Mouse (Mus musculus) midbrain, embryonic 13.5 days (tissue): ENCODE data around the gene Tnpo1. TPM values are rescaled to one million over a fixed set of nuclear protein-coding genes. Genes with fewer than 3 reads are reported as not detected.

Experiments used
- ATAC-seq: fragments of 200-750 bp; cut with Nextera tagmentation; 2 replicates; pipeline ENCODE4 v1.8.0; 2017; ENCODE audit warnings: mild to moderate bottlenecking, moderate TSS enrichment, moderate library complexity
- H3K27ac ChIP-seq: fragments of 300-500 bp; sonication (generic); 2 replicates; pipeline ENCODE4 v1.5.1; 2015; ENCODE audit warnings: inconsistent platforms, mild to moderate bottlenecking, moderate library complexity
- H3K27me3 ChIP-seq: fragments of 300-500 bp; sonication (generic); 2 replicates; pipeline ENCODE4 v1.6.1; 2015; ENCODE audit warnings: mild to moderate bottlenecking, inconsistent platforms
- H3K36me3 ChIP-seq: fragments of 300-500 bp; sonication (generic); 2 replicates; pipeline ENCODE4 v1.6.1; 2015; ENCODE audit warnings: mild to moderate bottlenecking, inconsistent platforms
- H3K4me1 ChIP-seq: fragments of 300-500 bp; sonication (generic); replicated peaks from 2 replicates; pipeline ENCODE4 v1.6.1; 2015; ENCODE audit warnings: inconsistent platforms
- H3K4me2 ChIP-seq: fragments of 300-500 bp; sonication (generic); replicated peaks from 2 replicates; pipeline ENCODE4 v1.6.1; 2015; ENCODE audit warnings: moderate library complexity, mild to moderate bottlenecking, inconsistent platforms
- H3K4me3 ChIP-seq: fragments of 300-500 bp; sonication (generic); replicated peaks from 2 replicates; pipeline ENCODE4 v1.5.1; 2015; ENCODE audit warnings: mild to moderate bottlenecking, inconsistent platforms
- H3K9ac ChIP-seq: fragments of 300-500 bp; sonication (generic); replicated peaks from 2 replicates; pipeline ENCODE4 v1.6.1; 2015; ENCODE audit warnings: mild to moderate bottlenecking, inconsistent platforms
- H3K9me3 ChIP-seq: fragments of 300-500 bp; sonication (generic); 2 replicates; pipeline ENCODE4 v1.6.1; 2016; ENCODE audit warnings: mild to moderate bottlenecking, inconsistent platforms
- WGBS: fragments of 180-500 bp; shearing (Covaris S2); methylation state at CpG from one replicate; pipeline ENCODE4 v1.1.7; 2015; 5-methylcytosine and 5-hydroxymethylcytosine counted together
- polyA plus RNA-seq: library from polyadenylated mRNA; unstranded; fragments of >200 nt; fragmentation: Nextera tagmentation; extraction: Ambion mirVana; gene quantifications from 2 replicates; pipeline ENCODE4 v1.2.1, GENCODE M21; 2015

Tnpo1 gene
- 70.3 and 71.4 TPM in 2 replicates for polyA plus RNA-seq

- Histone ChIP-seq H3K9ac (peak within 1 kb of the TSS; percentile 100), H3K36me3 (peaks cover 16% of the 10 kb centered on the region), H3K27ac (peak within 1 kb of the TSS; percentile 99), H3K27me3 (no peaks in the 10 kb centered on the region), H3K4me3 (peak within 1 kb of the TSS; percentile 97), H3K9me3 (no peaks in the 10 kb centered on the region), H3K4me1 (peaks cover 33% of the 10 kb centered on the region), H3K4me2 (peak within 1 kb of the TSS; percentile 82)
- WGBS, result under 1% methylated on average over 65 of the region's 75 CpGs
- ATAC-seq, result peak; percentile 93
These were observed at the start of gene Tnpo1 for GRCm38 (mm10) chr13:98926213-98926957. Gene Tnpo1 (minus strand): TSS chr13:98926384.

DNA sequence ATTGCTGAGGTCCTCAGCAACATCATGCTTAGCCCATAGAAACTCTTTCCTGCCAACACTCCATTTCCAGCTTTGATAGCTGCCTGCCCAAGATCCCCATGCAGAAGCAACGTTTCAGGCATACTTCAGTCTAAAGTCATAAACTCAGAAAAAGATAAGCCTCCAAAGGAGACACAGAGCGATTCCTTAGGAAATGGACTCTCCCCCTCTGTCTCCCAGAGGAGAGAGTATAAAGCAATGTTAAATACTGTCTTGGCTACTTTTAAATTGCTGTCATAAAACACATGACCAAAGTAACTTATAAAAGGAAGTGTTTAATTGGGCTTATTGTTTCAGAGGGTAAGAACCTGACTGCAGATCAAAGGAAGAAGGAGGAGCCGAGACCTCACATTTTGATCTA is 45.9 kb upstream of the Tnpo1 start:
- no peaks in the 10 kb centered on the region for H3K36me3 ChIP-seq
- H3K4me1 ChIP-seq, result no peaks in the 10 kb centered on the region
- no peaks in the 10 kb centered on the region for H3K27me3 ChIP-seq
- no peak overlapping the region for H3K4me3 ChIP-seq
- H3K9me3 ChIP-seq, result no peaks in the 10 kb centered on the region
- H3K27ac ChIP-seq, result no peak overlapping the region
- H3K9ac ChIP-seq, result no peak overlapping the region
- ATAC-seq, result no peak
- WGBS, result 92% methylated on average over 3 of the region's 3 CpGs
- H3K4me2 ChIP-seq, result no peak overlapping the region

DNA sequence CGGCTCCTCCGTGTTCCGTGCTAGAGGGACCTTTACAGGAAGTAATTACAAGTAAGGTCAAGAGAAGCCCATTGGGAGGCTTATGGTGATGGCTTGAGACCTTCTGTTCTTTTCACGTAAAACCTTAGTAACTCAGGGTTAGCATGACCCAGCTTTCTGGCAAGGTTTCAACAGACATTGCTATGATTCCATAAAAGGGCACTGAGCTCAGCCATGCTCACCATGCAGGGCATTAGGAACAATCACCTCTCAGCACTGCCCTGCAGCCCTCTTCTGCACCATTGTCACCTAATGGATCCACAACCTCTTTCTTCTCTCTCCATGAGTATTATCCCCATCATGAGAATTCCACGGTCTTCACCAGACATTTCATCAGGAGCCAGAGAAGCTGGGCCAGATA is 45.5 kb upstream of the Tnpo1 start:
- ATAC-seq, result no peak
- Histone ChIP-seq H3K36me3 (no peaks in the 10 kb centered on the region), H3K27me3 (no peaks in the 10 kb centered on the region), H3K27ac (no peak overlapping the region), H3K4me2 (no peak overlapping the region), H3K4me1 (no peaks in the 10 kb centered on the region), H3K9me3 (no peaks in the 10 kb centered on the region), H3K9ac (no peak overlapping the region), H3K4me3 (no peak overlapping the region)
- 78% methylated on average over 5 of the region's 5 CpGs for WGBS

GRCm38 (mm10) chr13:98968517-98968916 is 42.3 kb upstream of the Tnpo1 start:
- Histone ChIP-seq H3K4me2 (no peak overlapping the region), H3K27ac (no peak overlapping the region), H3K4me1 (no peaks in the 10 kb centered on the region), H3K27me3 (no peaks in the 10 kb centered on the region), H3K9ac (no peak overlapping the region), H3K4me3 (no peak overlapping the region), H3K9me3 (no peaks in the 10 kb centered on the region), H3K36me3 (no peaks in the 10 kb centered on the region)
- ATAC-seq, result no peak
- 92% methylated on average over 4 of the region's 4 CpGs for WGBS

GRCm38 (mm10) chr13:98967942-98968341 is 41.8 kb upstream of the Tnpo1 start:
- no peak for ATAC-seq
- H3K36me3 ChIP-seq, result no peaks in the 10 kb centered on the region
- H3K4me1 ChIP-seq, result no peaks in the 10 kb centered on the region
- no peaks in the 10 kb centered on the region for H3K27me3 ChIP-seq
- no peak overlapping the region for H3K9ac ChIP-seq
- H3K27ac ChIP-seq, result no peak overlapping the region
- WGBS, result 87% methylated on average over 6 of the region's 6 CpGs
- no peaks in the 10 kb centered on the region for H3K9me3 ChIP-seq
- no peak overlapping the region for H3K4me2 ChIP-seq
- H3K4me3 ChIP-seq, result no peak overlapping the region

- Histone ChIP-seq H3K9me3 (no peaks in the 10 kb centered on the region), H3K4me1 (no peaks in the 10 kb centered on the region), H3K27me3 (no peaks in the 10 kb centered on the region), H3K27ac (no peak overlapping the region), H3K4me2 (no peak overlapping the region), H3K36me3 (no peaks in the 10 kb centered on the region), H3K4me3 (no peak overlapping the region), H3K9ac (no peak overlapping the region)
- ATAC-seq, result no peak
- WGBS, result 92% methylated on average over 5 of the region's 5 CpGs
These were observed 40.4 kb upstream of the Tnpo1 start for GRCm38 (mm10) chr13:98966583-98966982.

DNA sequence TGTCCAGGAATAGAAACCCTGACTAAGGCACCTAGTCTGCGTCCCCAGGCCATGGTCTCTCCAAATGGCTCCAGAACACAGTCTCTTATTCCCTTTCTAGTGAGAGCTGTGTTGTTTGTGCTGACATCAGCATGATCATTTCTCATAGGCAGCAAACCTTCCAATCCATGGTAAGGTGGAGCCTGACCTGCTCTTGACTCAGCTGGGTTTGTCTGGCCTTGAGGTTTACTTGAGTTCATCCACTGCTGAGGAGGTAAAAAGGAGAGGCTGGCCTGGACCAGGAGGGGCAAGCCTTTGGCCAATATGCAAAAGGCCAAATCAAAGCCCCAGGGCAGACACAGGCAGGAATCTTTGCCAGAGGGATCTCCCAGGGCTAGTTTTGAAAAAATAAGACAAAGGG is 37.4 kb upstream of the Tnpo1 start:
- WGBS, result 88% methylated on average over 1 of the region's 1 CpGs
- no peak overlapping the region for H3K27ac ChIP-seq
- H3K4me3 ChIP-seq, result no peak overlapping the region
- H3K9me3 ChIP-seq, result no peaks in the 10 kb centered on the region
- H3K36me3 ChIP-seq, result no peaks in the 10 kb centered on the region
- peaks cover under 1% of the 10 kb centered on the region for H3K4me1 ChIP-seq
- H3K4me2 ChIP-seq, result no peak overlapping the region
- no peak for ATAC-seq
- no peaks in the 10 kb centered on the region for H3K27me3 ChIP-seq
- no peak overlapping the region for H3K9ac ChIP-seq

GRCm38 (mm10) chr13:98958177-98958576 is 32.0 kb upstream of the Tnpo1 start:
- Histone ChIP-seq H3K9me3 (no peaks in the 10 kb centered on the region), H3K4me2 (no peak overlapping the region), H3K27ac (no peak overlapping the region), H3K27me3 (no peaks in the 10 kb centered on the region), H3K4me3 (no peak overlapping the region), H3K9ac (no peak overlapping the region), H3K4me1 (peaks cover 12% of the 10 kb centered on the region), H3K36me3 (no peaks in the 10 kb centered on the region)
- 0 out of 2 replicates have a peak, but pooled peaks have one; percentile 50 for ATAC-seq
- 21% methylated on average over 2 of the region's 2 CpGs for WGBS

GRCm38 (mm10) chr13:98956209-98956608 is 30.0 kb upstream of the Tnpo1 start:
- Histone ChIP-seq H3K4me3 (no peak overlapping the region), H3K4me2 (no peak overlapping the region), H3K36me3 (no peaks in the 10 kb centered on the region), H3K9ac (no peak overlapping the region), H3K27me3 (no peaks in the 10 kb centered on the region), H3K4me1 (peaks cover 12% of the 10 kb centered on the region), H3K9me3 (no peaks in the 10 kb centered on the region), H3K27ac (no peak overlapping the region)
- no peak for ATAC-seq
- WGBS, result 85% methylated on average over 2 of the region's 2 CpGs

GRCm38 (mm10) chr13:98955676-98956075 is 29.5 kb upstream of the Tnpo1 start:
- peaks cover 12% of the 10 kb centered on the region for H3K4me1 ChIP-seq
- no peaks in the 10 kb centered on the region for H3K36me3 ChIP-seq
- WGBS, result 63% methylated on average over 6 of the region's 6 CpGs
- ATAC-seq, result no peak
- no peak overlapping the region for H3K4me2 ChIP-seq
- H3K27me3 ChIP-seq, result no peaks in the 10 kb centered on the region
- no peaks in the 10 kb centered on the region for H3K9me3 ChIP-seq
- no peak overlapping the region for H3K9ac ChIP-seq
- no peak overlapping the region for H3K27ac ChIP-seq
- H3K4me3 ChIP-seq, result no peak overlapping the region

GRCm38 (mm10) chr13:98955226-98955625 is 29.0 kb upstream of the Tnpo1 start:
- Histone ChIP-seq H3K9ac (no peak overlapping the region), H3K9me3 (no peaks in the 10 kb centered on the region), H3K27ac (no peak overlapping the region), H3K4me2 (no peak overlapping the region), H3K36me3 (no peaks in the 10 kb centered on the region), H3K4me1 (peaks cover 12% of the 10 kb centered on the region), H3K4me3 (no peak overlapping the region), H3K27me3 (no peaks in the 10 kb centered on the region)
- no peak for ATAC-seq
- 63% methylated on average over 5 of the region's 5 CpGs for WGBS

GRCm38 (mm10) chr13:98953830-98954229 is 27.6 kb upstream of the Tnpo1 start:
- Histone ChIP-seq H3K4me2 (no peak overlapping the region), H3K4me3 (no peak overlapping the region), H3K36me3 (no peaks in the 10 kb centered on the region), H3K4me1 (peaks cover 12% of the 10 kb centered on the region), H3K9me3 (no peaks in the 10 kb centered on the region), H3K27me3 (no peaks in the 10 kb centered on the region), H3K9ac (no peak overlapping the region), H3K27ac (no peak overlapping the region)
- WGBS, result 89% methylated on average over 5 of the region's 5 CpGs
- no peak for ATAC-seq

DNA sequence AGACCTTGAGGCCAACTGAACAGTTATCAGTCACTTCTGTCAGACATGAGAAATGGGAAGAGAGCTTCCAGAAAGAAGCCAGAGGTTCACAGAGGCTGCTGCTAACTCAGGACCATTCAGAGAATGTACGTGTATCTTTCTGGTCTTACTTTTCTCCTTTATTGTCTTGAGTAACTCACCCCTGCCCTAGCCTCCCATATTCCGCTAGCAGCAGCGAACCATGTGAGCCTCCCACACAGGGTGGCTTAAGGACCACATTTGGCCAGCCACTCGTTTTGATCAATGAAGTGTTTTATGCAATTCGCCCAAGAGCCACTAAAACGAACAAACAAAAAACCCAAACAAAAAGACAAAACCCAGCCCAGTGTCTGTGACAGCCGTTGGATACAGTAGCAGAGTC is 25.8 kb upstream of the Tnpo1 start:
- no peak for ATAC-seq
- Histone ChIP-seq H3K9ac (no peak overlapping the region), H3K4me3 (no peak overlapping the region), H3K27ac (no peak overlapping the region), H3K27me3 (no peaks in the 10 kb centered on the region), H3K36me3 (no peaks in the 10 kb centered on the region), H3K4me1 (no peaks in the 10 kb centered on the region), H3K9me3 (no peaks in the 10 kb centered on the region), H3K4me2 (no peak overlapping the region)
- 60% methylated on average over 7 of the region's 7 CpGs for WGBS
